Mouse (Mus musculus) spleen, adult 2 months (tissue): ENCODE data around the gene Rabggta. TPM values are rescaled to one million over a fixed set of nuclear protein-coding genes. Genes with fewer than 3 reads are reported as not detected.

Experiments used
- DNase-seq, 2 experiments: peaks; one replicate each; pipeline versions ENCODE4 v3.0.0 to v3.0.0-alpha.2; 2012 to 2021; ENCODE audit warnings: low spot score in 2 of 2, low read depth in 1 of 2
- H3K27ac ChIP-seq: fragments of 200-500 bp; 2 replicates; pipeline ENCODE4 v1.5.1; 2012; ENCODE audit warnings: low read length, inconsistent platforms; ENCODE audit not compliant: insufficient read depth
- H3K27me3 ChIP-seq: fragments of 200-500 bp; 2 replicates; pipeline ENCODE4 v1.6.1; 2012; ENCODE audit warnings: mild to moderate bottlenecking, moderate library complexity, low read length, inconsistent platforms; ENCODE audit not compliant: control insufficient read depth, insufficient read depth
- H3K36me3 ChIP-seq: fragments of 200-500 bp; 2 replicates; pipeline ENCODE4 v1.6.1; 2012; ENCODE audit warnings: mild to moderate bottlenecking, low read length, inconsistent platforms; ENCODE audit not compliant: control insufficient read depth, insufficient read depth
- H3K4me1 ChIP-seq: fragments of 200-500 bp; 2 replicates; pipeline ENCODE4 v1.6.1; 2011; ENCODE audit warnings: inconsistent platforms; ENCODE audit not compliant: control insufficient read depth, insufficient read depth, insufficient read length
- H3K4me3 ChIP-seq: fragments of 200-500 bp; 2 replicates; pipeline ENCODE4 v1.5.1; 2011; ENCODE audit warnings: mild to moderate bottlenecking, inconsistent platforms; ENCODE audit not compliant: insufficient read depth, insufficient read length; ENCODE audit errors: extremely low read depth
- CTCF ChIP-seq: fragments of 200-500 bp; IDR thresholded peaks from 2 replicates; pipeline ENCODE4 v1.5.1; 2011; ENCODE audit warnings: mild to moderate bottlenecking, inconsistent platforms; ENCODE audit not compliant: insufficient read depth, insufficient read length, insufficient replicate concordance; ENCODE audit errors: extremely low read depth
- POLR2A ChIP-seq: fragments of 200-500 bp; IDR thresholded peaks from 2 replicates; pipeline ENCODE4 v1.6.1; 2011; ENCODE audit warnings: low read depth, low read length, inconsistent platforms
- WGBS: fragments of 180-500 bp; shearing (Covaris S2); methylation state at CpG from one replicate; pipeline ENCODE4 v1.1.7; 2018; 5-methylcytosine and 5-hydroxymethylcytosine counted together
- polyA plus RNA-seq: library from polyadenylated mRNA; depleted of rRNA; stranded (reverse); fragments of >200 nt; gene quantifications from 2 replicates; pipeline ENCODE4 v1.2.3, GENCODE M21; 2012

Gene Rabggta
- polyA plus RNA-seq, 1 experiment: 47.3 TPM

DNA sequence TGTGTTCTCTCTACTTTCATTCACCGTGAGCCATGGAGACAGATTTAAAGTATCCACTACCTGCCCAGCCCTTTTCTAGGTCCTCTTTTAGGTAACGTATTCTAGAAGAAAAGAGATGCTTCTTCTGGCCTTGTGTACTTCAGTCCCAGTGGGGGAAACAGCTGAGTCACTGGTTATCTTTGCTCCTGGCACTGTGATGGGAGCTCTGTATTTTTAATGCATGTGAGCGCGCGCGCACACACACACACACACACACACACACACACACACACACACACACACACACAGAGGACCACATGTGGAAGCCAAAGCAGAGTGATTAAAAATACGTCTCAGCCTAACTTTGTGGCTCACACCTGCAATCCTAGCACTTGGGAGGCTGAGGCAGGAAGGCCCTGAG lies 1.4 kb upstream of the Rabggta start:
- DNase-seq: no peak
- Histone ChIP-seq H3K27me3 (no peaks in the 10 kb centered on the region), H3K4me1 (peaks cover 13% of the 10 kb centered on the region; the same call in 1 of the 2 replicates), H3K27ac (no peak overlapping the region), H3K36me3 (peaks cover 10% of the 10 kb centered on the region), H3K4me3 (no peak overlapping the region)
- 88% methylated on average over 7 of the region's 7 CpGs for WGBS
- TF ChIP-seq POLR2A (no peak), CTCF (no peak)

DNA sequence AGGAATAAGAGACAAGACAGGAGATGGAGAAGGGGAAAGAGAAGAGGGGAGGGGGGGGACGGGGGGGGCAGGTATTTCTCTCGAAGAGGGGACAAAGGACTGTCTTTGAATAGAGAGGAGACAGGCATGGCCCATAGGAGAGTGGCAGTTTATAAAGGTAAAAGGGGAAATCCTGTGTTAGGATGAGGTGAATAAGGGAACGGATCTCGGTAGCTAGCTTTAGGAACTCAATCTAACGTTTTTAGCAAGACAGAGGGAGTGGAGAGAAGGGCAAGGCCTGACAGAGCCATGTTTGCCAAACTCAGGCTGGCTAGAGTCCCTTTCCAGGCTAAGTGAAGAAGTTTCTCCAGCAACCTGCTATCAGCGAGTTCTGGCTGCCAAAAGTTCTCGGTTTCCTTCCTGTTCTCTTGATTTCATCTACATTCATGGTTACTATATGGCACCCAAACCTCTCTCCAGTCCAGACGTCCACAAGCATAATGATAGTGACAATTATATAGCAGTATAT lies 429 bp upstream of the Rabggta start:
- peaks cover 17% of the 10 kb centered on the region for H3K36me3 ChIP-seq
- peak overlapping the region; percentile 95; the same call in 1 of the 2 replicates for H3K4me3 ChIP-seq
- H3K27ac ChIP-seq: peak overlapping the region; percentile 81
- WGBS: 22% methylated on average over 8 of the region's 8 CpGs
- no peak for TF ChIP-seq CTCF
- no peak for TF ChIP-seq POLR2A
- no peak for DNase-seq
- H3K4me1 ChIP-seq: peaks cover 12% of the 10 kb centered on the region; the same call in 1 of the 2 replicates
- H3K27me3 ChIP-seq: no peaks in the 10 kb centered on the region

DNA sequence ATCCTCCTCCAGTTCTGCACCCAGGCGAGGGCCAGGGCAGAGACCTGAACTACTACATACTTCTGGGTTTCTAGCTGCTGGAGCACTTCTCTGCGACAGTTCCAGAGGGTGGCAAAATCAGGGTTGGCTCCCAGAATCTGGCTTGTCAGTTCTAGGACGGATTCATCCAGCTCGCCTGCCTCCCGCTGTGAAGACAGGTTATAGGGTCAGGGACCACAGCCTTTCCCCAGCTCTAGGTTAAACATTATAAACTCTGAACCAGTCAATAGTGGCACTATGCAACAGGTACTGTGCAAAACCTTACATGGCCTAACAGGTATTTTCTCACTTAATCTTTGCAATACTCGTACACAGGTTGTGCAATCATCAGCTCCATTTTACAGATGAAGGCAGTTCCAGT lies 987 bp downstream of the Rabggta start:
- H3K4me3 ChIP-seq: no peak overlapping the region
- WGBS: 87% methylated on average over 6 of the region's 6 CpGs

DNA sequence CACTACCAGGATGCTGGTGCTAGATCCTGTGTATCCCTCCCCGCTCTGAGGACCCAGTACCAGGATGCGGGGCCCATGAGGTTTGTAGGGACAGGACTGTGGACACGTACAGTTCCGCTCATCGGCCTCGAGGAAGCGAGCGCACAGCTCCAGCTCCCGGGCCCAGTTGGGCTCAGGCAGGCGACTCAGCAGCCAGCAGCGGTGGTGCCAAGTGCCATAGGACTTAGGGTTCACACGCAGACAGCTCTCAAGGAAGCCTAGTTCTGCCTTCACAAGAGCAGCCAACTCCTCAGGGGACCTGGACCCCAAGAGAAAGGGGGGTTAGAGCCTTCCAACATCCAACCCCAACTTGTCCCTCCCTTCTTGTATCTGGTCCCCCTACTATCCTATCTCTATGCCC lies 1.4 kb downstream of the Rabggta start:
- TF ChIP-seq CTCF (no peak), POLR2A (no peak)
- DNase-seq: no peak
- H3K27me3 ChIP-seq: no peaks in the 10 kb centered on the region
- no peak overlapping the region for H3K4me3 ChIP-seq
- peaks cover 28% of the 10 kb centered on the region for H3K36me3 ChIP-seq
- H3K4me1 ChIP-seq: peaks cover 12% of the 10 kb centered on the region; the same call in 1 of the 2 replicates
- H3K27ac ChIP-seq: no peak overlapping the region
- WGBS: 91% methylated on average over 12 of the region's 12 CpGs

More for the DNA sequence above, 987 bp downstream of the Rabggta start:
- TF ChIP-seq POLR2A (no peak), CTCF (no peak)
- peaks cover 12% of the 10 kb centered on the region; the same call in 1 of the 2 replicates for H3K4me1 ChIP-seq
- no peaks in the 10 kb centered on the region for H3K27me3 ChIP-seq
- peaks cover 26% of the 10 kb centered on the region for H3K36me3 ChIP-seq
- no peak for DNase-seq
- H3K27ac ChIP-seq: no peak overlapping the region

GRCm38 (mm10) chr14:55719737-55720136 lies 2.3 kb downstream of the Rabggta start:
- H3K4me1 ChIP-seq: peaks cover 6% of the 10 kb centered on the region; the same call in 1 of the 2 replicates
- no peak overlapping the region for H3K4me3 ChIP-seq
- H3K27me3 ChIP-seq: no peaks in the 10 kb centered on the region
- no peak for TF ChIP-seq CTCF
- TF ChIP-seq POLR2A: no peak
- 86% methylated on average over 6 of the region's 6 CpGs for WGBS
- no peak overlapping the region for H3K27ac ChIP-seq
- peaks cover 28% of the 10 kb centered on the region for H3K36me3 ChIP-seq
- no peak for DNase-seq

- WGBS: 92% methylated on average over 8 of the region's 8 CpGs
- no peak overlapping the region for H3K4me3 ChIP-seq
- no peaks in the 10 kb centered on the region for H3K4me1 ChIP-seq
- 0 out of 2 replicates have a peak, but pooled peaks cover 3% of the 10 kb centered on the region for H3K27me3 ChIP-seq
- no peak overlapping the region for H3K27ac ChIP-seq
- peaks cover 28% of the 10 kb centered on the region for H3K36me3 ChIP-seq
- DNase-seq: no peak
- no peak for TF ChIP-seq POLR2A
- no peak for TF ChIP-seq CTCF
Measured at GRCm38 (mm10) chr14:55716884-55717283, 5.2 kb downstream of the Rabggta start.

DNA sequence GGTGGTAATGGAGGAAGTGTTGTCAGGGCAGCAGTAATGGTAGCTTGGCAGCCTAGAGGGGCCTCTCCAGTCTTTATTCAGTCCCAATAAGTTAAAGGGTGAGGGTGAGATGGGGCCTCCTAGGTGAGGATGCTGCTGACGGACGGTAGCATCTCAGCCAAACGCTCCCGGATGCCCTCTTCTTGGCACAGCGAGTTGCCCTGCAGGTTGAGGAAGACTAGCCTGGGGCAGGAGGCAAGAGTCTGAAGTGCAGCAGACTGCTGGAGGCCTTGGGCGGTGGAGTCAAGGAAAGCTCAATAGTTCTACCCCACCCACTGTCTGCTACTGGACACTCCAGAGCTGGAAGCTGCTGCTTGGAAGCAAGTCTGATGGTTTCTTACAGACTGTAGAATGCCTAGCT lies 5.8 kb downstream of the Rabggta start:
- peaks cover 28% of the 10 kb centered on the region for H3K36me3 ChIP-seq
- H3K27ac ChIP-seq: no peak overlapping the region
- no peak for DNase-seq
- 0 out of 2 replicates have a peak, but pooled peaks cover 3% of the 10 kb centered on the region for H3K27me3 ChIP-seq
- H3K4me1 ChIP-seq: no peaks in the 10 kb centered on the region
- no peak overlapping the region for H3K4me3 ChIP-seq
- 95% methylated on average over 6 of the region's 6 CpGs for WGBS
- TF ChIP-seq CTCF (no peak), POLR2A (no peak)
